Comparison of ENCODE assay signal across 17 mouse cellular contexts in the genomic region with DNA sequence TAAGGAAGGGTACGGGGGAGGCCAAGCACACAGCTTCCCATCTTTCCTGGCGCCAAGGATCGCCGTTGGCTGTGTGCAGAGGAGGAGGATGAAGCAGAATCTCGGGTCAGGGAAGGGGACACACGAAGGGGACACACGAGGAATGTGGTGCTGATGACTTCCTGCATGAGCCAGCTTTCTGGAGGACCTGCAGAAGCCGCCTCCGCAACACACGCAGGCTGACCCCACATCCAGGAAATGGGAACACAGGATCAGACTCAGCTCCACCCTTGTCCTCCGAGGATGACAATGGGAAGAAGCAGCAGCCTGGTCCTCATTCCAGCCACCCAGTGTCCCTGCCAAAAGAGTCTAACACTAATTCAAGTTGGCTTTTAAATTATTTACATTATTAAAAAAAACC. TPM values are rescaled to one million over a fixed set of nuclear protein-coding genes. Genes with fewer than 3 reads are reported as not detected.
DNase-seq lines count a peak whose midpoint lies in the region; ATAC-seq and TF ChIP-seq lines count a peak whose summit lies in the region.
"Had no signal": no experiment of that assay in that cellular context is flagged by ENCODE, and none has a peak within 500 bp of the region (broad histone marks: within the 10 kb centered on the region; RNA-seq: fewer than 3 reads in every experiment).

No protein-coding gene starts in this region.

- H3K4me1 ChIP-seq in megakaryocyte, embryonic 14.5 days, result peaks cover 32% of the 10 kb centered on the region
- peaks cover 3% of the 10 kb centered on the region; the same call in 1 of the 2 replicates for H3K4me1 ChIP-seq in lung, embryonic 14.5 days (ENCODE audit: insufficient read depth)
- H3K4me1 ChIP-seq in hindbrain, embryonic 10.5 days (replicated peaks), result peaks cover 12% of the 10 kb centered on the region
- H3K4me1 ChIP-seq in forebrain, embryonic 10.5 days, result peaks cover 9% of the 10 kb centered on the region
- H3K4me1 ChIP-seq: neural tube, embryonic 15.5 days had no signal

- H3K36me3 ChIP-seq in megakaryocyte, embryonic 14.5 days (replicated peaks; ENCODE audit: low read length), result no peaks in the 10 kb centered on the region
- no peaks in the 10 kb centered on the region for H3K36me3 ChIP-seq in lung, embryonic 14.5 days (ENCODE audit: insufficient read depth)
- no peaks in the 10 kb centered on the region for H3K36me3 ChIP-seq in hindbrain, embryonic 10.5 days
- no peaks in the 10 kb centered on the region for H3K36me3 ChIP-seq in forebrain, embryonic 10.5 days (replicated peaks)
- H3K36me3 ChIP-seq: hindbrain, embryonic 12.5 days; midbrain, embryonic 12.5 days; neural tube, embryonic 15.5 days had no signal

- H3K4me2 ChIP-seq in lung, embryonic 14.5 days, result no peak overlapping the region
- H3K4me2 ChIP-seq: hindbrain, embryonic 12.5 days; midbrain, embryonic 12.5 days; neural tube, embryonic 15.5 days had no signal

- DNase-seq in heart, adult 11 months, result peak; percentile 96
- no peak for DNase-seq in heart, postnatal 36 days
- DNase-seq in lung, embryonic 14.5 days, result peak; percentile 64
- no peak for DNase-seq in hindbrain, embryonic 10.5 days (ENCODE audit: low spot score)
- DNase-seq in forebrain, embryonic 10.5 days (ENCODE audit: extremely low spot score, low spot score), result no peak
- DNase-seq in cerebellum, adult 8-10 months, result no peak
- DNase-seq: B cell, adult 2 months; cerebellum, adult 11 months; embryo, embryonic 11 days; retina, postnatal 1 day; thymus, adult 18-20 months had no signal

- no peak for TF ChIP-seq CTCF in lung, embryonic 14.5 days (IDR thresholded peaks at IDR 0.05; ENCODE audit: low read depth)

- peaks cover 39% of the 10 kb centered on the region for H3K27me3 ChIP-seq in megakaryocyte, embryonic 14.5 days (replicated peaks)
- H3K27me3 ChIP-seq in lung, embryonic 14.5 days (ENCODE audit: insufficient read depth, low read length), result no peaks in the 10 kb centered on the region
- no peaks in the 10 kb centered on the region for H3K27me3 ChIP-seq in hindbrain, embryonic 10.5 days (ENCODE audit: insufficient read depth, poor library complexity, severe bottlenecking)
- no peaks in the 10 kb centered on the region for H3K27me3 ChIP-seq in forebrain, embryonic 10.5 days (ENCODE audit: poor library complexity, severe bottlenecking)
- H3K27me3 ChIP-seq: hindbrain, embryonic 12.5 days; midbrain, embryonic 12.5 days; neural tube, embryonic 15.5 days had no signal

- 62% methylated on average over 11 of the region's 11 CpGs for WGBS in lung, embryonic 14.5 days
- WGBS in hindbrain, embryonic 10.5 days, result 86% methylated on average over 11 of the region's 11 CpGs
- whole genome bisulfite sequencing in forebrain, embryonic 10.5 days, result 88% methylated on average over 11 of the region's 11 CpGs

- intact Hi-C loops in heart, postnatal 36 days (cut with DNase I), result no loop called here

- H3K9ac ChIP-seq in lung, embryonic 14.5 days, result no peak overlapping the region
- H3K9ac ChIP-seq: hindbrain, embryonic 12.5 days; midbrain, embryonic 12.5 days; neural tube, embryonic 15.5 days had no signal

- H3K4me3 ChIP-seq in megakaryocyte, embryonic 14.5 days (replicated peaks), result peak overlapping the region; percentile 18
- H3K4me3 ChIP-seq in lung, embryonic 14.5 days (ENCODE audit: low read depth, low read length), result no peak overlapping the region
- H3K4me3 ChIP-seq in hindbrain, embryonic 10.5 days, result no peak overlapping the region
- H3K4me3 ChIP-seq in forebrain, embryonic 10.5 days, result no peak overlapping the region
- H3K4me3 ChIP-seq: hindbrain, embryonic 12.5 days; midbrain, embryonic 12.5 days; neural tube, embryonic 15.5 days had no signal

- no peak overlapping the region for H3K27ac ChIP-seq in lung, embryonic 14.5 days (ENCODE audit: low read depth)
- H3K27ac ChIP-seq in hindbrain, embryonic 10.5 days, result no peak overlapping the region
- no peak overlapping the region for H3K27ac ChIP-seq in forebrain, embryonic 10.5 days
- H3K27ac ChIP-seq: hindbrain, embryonic 12.5 days; midbrain, embryonic 12.5 days; neural tube, embryonic 15.5 days had no signal

- ATAC-seq in megakaryocyte, adult 5-6 weeks (ENCODE audit: poor library complexity, severe bottlenecking), result no peak
- peak; percentile 52 for ATAC-seq in lung, embryonic 14.5 days (ENCODE audit: insufficient read depth)
- ATAC-seq: forebrain, embryonic 14.5 days had no signal

- H3K9me3 ChIP-seq in megakaryocyte, embryonic 14.5 days, result peaks cover 9% of the 10 kb centered on the region
- H3K9me3 ChIP-seq in lung, embryonic 14.5 days (ENCODE audit: low read depth, low read length), result no peaks in the 10 kb centered on the region
- no peaks in the 10 kb centered on the region for H3K9me3 ChIP-seq in hindbrain, embryonic 10.5 days
- no peaks in the 10 kb centered on the region for H3K9me3 ChIP-seq in forebrain, embryonic 10.5 days
- H3K9me3 ChIP-seq: hindbrain, embryonic 12.5 days; midbrain, embryonic 12.5 days; neural tube, embryonic 15.5 days had no signal

RNA-seq across cellular contexts. Expression of gene Cnot6, which starts 22.2 kb away (rescaled TPM):
- 10 to 100 TPM; 20.4 to 21.3 TPM for total RNA-seq in heart, postnatal 36 days (2021)
- polyA plus RNA-seq in megakaryocyte, embryonic 14.5 days (2012; ENCODE audit: insufficient read depth, low replicate concordance), result 2.2 and 3.4 TPM in 2 replicates
- total RNA-seq in megakaryocyte, adult 5-6 weeks (2015), result 65.2 and 67.0 TPM in 2 replicates
- 45.4 and 58.5 TPM in 2 replicates for total RNA-seq in megakaryocyte, adult 5-6 weeks (2017)
- polyA plus RNA-seq in lung, embryonic 14.5 days (2014; fragmentation: Nextera tagmentation; extraction: Ambion mirVana), result 73.1 and 76.0 TPM in 2 replicates
- polyA plus RNA-seq in hindbrain, embryonic 10.5 days (2016; fragmentation: Nextera tagmentation; extraction: Ambion mirVana), result 57.3 and 60.8 TPM in 2 replicates
- 60.1 and 63.1 TPM in 2 replicates for polyA plus RNA-seq in forebrain, embryonic 10.5 days (2016; fragmentation: Nextera tagmentation; extraction: Ambion mirVana)

RNA-seq across cellular contexts. Expression of gene Gfpt2, which starts 59.2 kb away (rescaled TPM):
- total RNA-seq in heart, postnatal 36 days (2021), result 10 to 100 TPM; 11.6 to 12.2 TPM
- polyA plus RNA-seq in megakaryocyte, embryonic 14.5 days (2012; ENCODE audit: insufficient read depth, low replicate concordance), result not detected in 2 replicates
- total RNA-seq in megakaryocyte, adult 5-6 weeks (2015), result not detected in 2 replicates
- 0.11 and 0.28 TPM in 2 replicates for total RNA-seq in megakaryocyte, adult 5-6 weeks (2017)
- polyA plus RNA-seq in lung, embryonic 14.5 days (2014; fragmentation: Nextera tagmentation; extraction: Ambion mirVana), result 10.4 and 11.6 TPM in 2 replicates
- 16.0 and 22.1 TPM in 2 replicates for polyA plus RNA-seq in hindbrain, embryonic 10.5 days (2016; fragmentation: Nextera tagmentation; extraction: Ambion mirVana)
- polyA plus RNA-seq in forebrain, embryonic 10.5 days (2016; fragmentation: Nextera tagmentation; extraction: Ambion mirVana), result 25.8 TPM in 2 replicates

Comparison
In these comparisons a context has a peak if more than half of its experiments do, and no peak if none do; other contexts are left out.
1. DNase-seq: peak in heart, adult 11 months (single experiment) and lung, embryonic 14.5 days (single experiment); none in heart, postnatal 36 days (0 of 2), hindbrain, embryonic 10.5 days (single experiment), forebrain, embryonic 10.5 days (single experiment) and cerebellum, adult 8-10 months (single experiment).
2. RNA of gene Cnot6, which starts 22.2 kb away (polyA plus RNA-seq): 73.1 to 76.0 TPM in lung, embryonic 14.5 days, 60.1 to 63.1 TPM in forebrain, embryonic 10.5 days and 57.3 to 60.8 TPM in hindbrain, embryonic 10.5 days; 2.2 to 3.4 TPM in megakaryocyte, embryonic 14.5 days; every median in the first group is over 10 times any median in the second.
3. RNA of gene Gfpt2, which starts 59.2 kb away (polyA plus RNA-seq): 25.8 TPM in forebrain, embryonic 10.5 days, 16.0 to 22.1 TPM in hindbrain, embryonic 10.5 days and 10.4 to 11.6 TPM in lung, embryonic 14.5 days; not detected in megakaryocyte, embryonic 14.5 days; every median in the first group is over 10 times any median in the second.